Mouse (Mus musculus): ENCODE results near the gene Mum1. TPM values are rescaled to one million over a fixed set of nuclear protein-coding genes. Genes with fewer than 3 reads are reported as not detected.

The Mum1 gene
- polyA plus RNA-seq, 1 experiment from 2014 or later, result 64.7 TPM

DNA sequence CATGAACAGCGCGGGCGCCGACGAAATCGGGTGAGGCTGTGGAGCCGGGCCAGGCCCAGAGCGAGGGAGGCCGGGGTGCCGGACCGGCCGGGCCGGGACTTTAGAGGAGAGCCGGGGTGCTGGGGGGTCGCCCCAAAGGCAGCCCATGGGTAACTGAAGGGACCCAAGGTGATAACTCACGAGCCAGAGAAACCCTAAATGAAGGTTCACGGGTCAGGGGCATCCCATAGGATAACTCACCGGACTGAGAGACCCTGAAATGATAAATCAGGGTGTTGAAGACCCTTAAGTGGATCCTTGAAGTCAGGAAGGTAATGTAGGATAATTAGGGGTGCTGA, 38.9 kb downstream of the Mum1 start:
- WGBS, result under 1% methylated on average over 17 of the region's 18 CpGs
- Histone ChIP-seq H3K9ac (peak overlapping the region; percentile 98), H3K4me2 (peak overlapping the region; percentile 93), H3K36me3 (ENCODE audit: poor library complexity, severe bottlenecking) (peaks cover 13% of the 10 kb centered on the region), H3K27me3 (no peaks in the 10 kb centered on the region), H3K27ac (peak overlapping the region; percentile 40), H3K4me1 (peaks cover 60% of the 10 kb centered on the region), H3K9me3 (replicated peaks) (no peaks in the 10 kb centered on the region), H3K4me3 (peak overlapping the region; percentile 91)
- no peak for ATAC-seq

DNA sequence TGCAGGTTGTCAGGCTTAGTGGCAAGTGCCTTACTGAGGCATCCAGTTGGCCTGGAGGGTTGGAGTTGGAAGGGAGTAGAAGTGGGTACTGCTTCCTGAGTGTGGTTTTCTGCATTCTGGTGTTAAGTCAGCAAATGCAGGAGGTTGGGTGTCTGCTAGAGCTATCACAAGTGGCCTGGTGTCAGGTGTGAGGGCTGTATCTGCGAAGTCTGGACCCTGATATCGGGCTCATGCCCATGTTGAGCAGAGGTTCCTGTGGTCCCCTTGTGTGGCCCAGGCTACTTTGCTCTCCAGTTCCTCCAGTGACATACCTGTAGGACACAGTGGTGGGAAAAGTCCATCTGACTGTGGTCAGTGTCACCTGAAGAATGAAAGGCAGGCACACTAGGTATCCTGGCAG, 43.9 kb downstream of the Mum1 start:
- Histone ChIP-seq H3K4me2 (no peak overlapping the region), H3K27ac (0 out of 2 replicates have a peak overlapping the region, but pooled peaks have one; percentile 4), H3K9ac (peak overlapping the region; percentile 41), H3K4me1 (peaks cover 65% of the 10 kb centered on the region), H3K9me3 (replicated peaks) (no peaks in the 10 kb centered on the region), H3K4me3 (no peak overlapping the region), H3K36me3 (ENCODE audit: poor library complexity, severe bottlenecking) (peaks cover 46% of the 10 kb centered on the region), H3K27me3 (no peaks in the 10 kb centered on the region)
- 90% methylated on average over 2 of the region's 2 CpGs for WGBS
- no peak for ATAC-seq

DNA sequence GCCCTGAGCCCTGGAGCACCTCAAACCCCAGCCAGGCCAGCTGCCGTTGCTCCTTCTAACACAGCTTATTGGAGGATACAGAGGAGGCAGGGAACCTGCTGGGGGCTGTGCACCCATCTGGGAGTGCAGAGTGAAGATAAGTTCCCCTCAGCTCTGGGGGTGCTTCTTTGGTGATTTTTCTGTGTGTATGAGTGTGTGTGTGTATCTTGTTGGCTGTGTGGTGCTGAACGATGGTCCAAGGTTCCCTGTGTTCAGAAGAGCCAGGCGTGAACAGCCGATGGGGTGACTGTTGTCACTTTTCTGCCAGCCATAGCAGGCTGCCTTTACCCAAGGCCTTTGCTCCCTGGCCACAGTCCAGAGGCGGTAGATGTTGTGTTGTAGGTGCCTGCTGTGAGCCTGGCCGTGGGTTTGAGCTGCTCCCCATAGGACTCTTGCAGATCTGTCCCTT, 44.5 kb downstream of the Mum1 start:
- peaks cover 51% of the 10 kb centered on the region for H3K36me3 ChIP-seq (ENCODE audit: poor library complexity, severe bottlenecking)
- H3K9ac ChIP-seq, result peak overlapping the region; percentile 41
- no peak for ATAC-seq
- no peak overlapping the region for H3K4me2 ChIP-seq
- WGBS, result 78% methylated on average over 6 of the region's 6 CpGs
- H3K4me1 ChIP-seq, result peaks cover 62% of the 10 kb centered on the region
- H3K27ac ChIP-seq, result 0 out of 2 replicates have a peak overlapping the region, but pooled peaks have one; percentile 4
- no peaks in the 10 kb centered on the region for H3K27me3 ChIP-seq
- no peak overlapping the region for H3K4me3 ChIP-seq
- no peaks in the 10 kb centered on the region for H3K9me3 ChIP-seq (replicated peaks)

DNA sequence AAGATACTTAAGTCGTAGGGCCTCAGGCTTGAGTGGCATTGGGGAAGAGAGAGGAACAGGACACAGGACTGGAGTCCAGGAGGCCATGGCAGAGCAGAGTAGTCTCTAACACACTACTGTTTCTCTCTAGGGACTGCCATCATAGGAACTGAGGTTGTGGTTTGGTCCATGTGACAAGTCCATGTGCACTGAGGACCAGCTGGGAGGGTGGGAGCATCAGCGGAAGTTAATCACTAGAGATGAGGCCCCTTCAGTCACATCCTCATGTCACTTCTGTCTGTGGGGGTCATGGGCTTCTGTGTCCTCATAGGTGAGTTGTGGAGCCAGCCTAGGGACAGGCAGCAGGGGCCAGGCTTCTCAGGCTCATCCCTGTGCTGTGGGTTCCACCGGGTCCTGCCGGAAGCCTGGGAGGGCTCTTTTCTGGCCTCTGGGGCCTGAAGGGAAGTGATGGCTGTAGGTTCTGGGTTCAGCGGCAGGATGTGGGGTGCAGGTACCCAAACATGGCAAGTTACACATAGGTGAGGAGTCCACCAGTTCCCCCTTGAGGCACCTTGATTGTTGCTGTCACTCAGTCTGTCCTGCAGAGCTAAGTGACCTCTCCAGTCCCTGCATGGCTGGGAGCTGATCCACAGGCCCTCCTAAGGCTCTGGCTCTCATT, 45.1 kb downstream of the Mum1 start:
- Histone ChIP-seq H3K4me1 (peaks cover 56% of the 10 kb centered on the region), H3K27me3 (no peaks in the 10 kb centered on the region), H3K4me3 (no peak overlapping the region), H3K36me3 (ENCODE audit: poor library complexity, severe bottlenecking) (peaks cover 57% of the 10 kb centered on the region), H3K9ac (no peak overlapping the region), H3K9me3 (replicated peaks) (no peaks in the 10 kb centered on the region), H3K27ac (no peak overlapping the region), H3K4me2 (no peak overlapping the region)
- WGBS, result 87% methylated on average over 5 of the region's 5 CpGs
- ATAC-seq, result no peak

DNA sequence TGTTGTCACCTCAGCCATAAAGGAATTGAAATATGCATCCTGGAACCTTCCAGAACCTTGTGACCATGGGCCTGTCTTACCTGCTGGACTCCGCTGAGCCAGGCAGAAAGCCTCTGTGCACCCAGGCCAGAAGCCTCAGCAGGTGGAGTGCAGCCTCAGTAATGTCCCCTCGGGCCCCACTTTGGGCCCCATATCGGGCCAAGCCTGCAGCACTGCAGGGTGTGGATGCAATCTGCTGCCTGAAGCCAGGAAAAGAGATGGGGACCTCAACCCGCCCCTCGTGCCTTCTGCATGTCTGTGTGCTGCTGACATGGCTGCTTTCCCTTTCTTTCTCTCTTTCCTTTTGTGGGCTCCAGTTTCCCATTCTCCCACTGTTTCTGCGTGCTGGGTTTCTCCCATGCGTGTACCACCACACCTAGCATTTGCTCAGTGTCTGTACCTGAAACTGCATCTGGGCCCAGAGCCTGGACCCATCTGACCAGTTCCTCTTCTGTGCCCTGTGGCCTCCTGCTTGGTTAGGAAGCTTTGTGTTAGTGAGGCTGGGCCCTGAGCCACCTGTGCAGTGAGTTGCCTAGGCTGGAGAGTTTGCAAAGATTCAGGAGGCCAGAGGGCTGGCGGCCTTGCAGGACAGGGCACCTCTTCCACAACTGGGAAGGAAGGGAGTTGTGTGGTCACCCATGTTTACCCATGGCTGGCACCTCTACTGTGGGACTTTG, 45.8 kb downstream of the Mum1 start:
- WGBS, result 88% methylated on average over 8 of the region's 8 CpGs
- ATAC-seq, result no peak
- no peak overlapping the region for H3K4me3 ChIP-seq
- H3K9ac ChIP-seq, result no peak overlapping the region
- H3K27ac ChIP-seq, result no peak overlapping the region
- no peak overlapping the region for H3K4me2 ChIP-seq
- H3K36me3 ChIP-seq (ENCODE audit: poor library complexity, severe bottlenecking), result peaks cover 62% of the 10 kb centered on the region
- H3K4me1 ChIP-seq, result peaks cover 49% of the 10 kb centered on the region
- H3K9me3 ChIP-seq (replicated peaks), result no peaks in the 10 kb centered on the region
- H3K27me3 ChIP-seq, result no peaks in the 10 kb centered on the region

DNA sequence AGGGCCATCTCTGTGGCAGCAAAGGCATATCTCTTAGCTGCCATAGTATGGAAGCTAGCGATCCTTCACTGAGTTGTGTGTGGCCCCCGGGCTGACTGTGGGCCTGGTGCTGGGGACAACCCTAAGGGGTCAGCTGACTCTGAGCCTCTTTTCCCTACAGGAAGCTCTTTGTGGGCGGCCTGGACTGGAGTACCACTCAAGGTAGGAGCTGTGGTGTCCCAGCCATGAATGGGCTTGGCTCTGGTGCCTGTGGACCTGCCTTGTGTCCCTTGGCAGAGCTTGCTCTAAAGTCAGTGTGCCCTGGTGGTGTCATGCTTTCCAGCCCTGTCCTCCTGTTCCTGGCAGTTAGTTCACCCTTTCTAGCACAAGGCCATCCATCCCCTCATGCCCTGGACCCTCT, 47.6 kb downstream of the Mum1 start:
- no peak overlapping the region for H3K4me2 ChIP-seq
- 94% methylated on average over 3 of the region's 3 CpGs for WGBS
- peaks cover 73% of the 10 kb centered on the region for H3K36me3 ChIP-seq (ENCODE audit: poor library complexity, severe bottlenecking)

DNA sequence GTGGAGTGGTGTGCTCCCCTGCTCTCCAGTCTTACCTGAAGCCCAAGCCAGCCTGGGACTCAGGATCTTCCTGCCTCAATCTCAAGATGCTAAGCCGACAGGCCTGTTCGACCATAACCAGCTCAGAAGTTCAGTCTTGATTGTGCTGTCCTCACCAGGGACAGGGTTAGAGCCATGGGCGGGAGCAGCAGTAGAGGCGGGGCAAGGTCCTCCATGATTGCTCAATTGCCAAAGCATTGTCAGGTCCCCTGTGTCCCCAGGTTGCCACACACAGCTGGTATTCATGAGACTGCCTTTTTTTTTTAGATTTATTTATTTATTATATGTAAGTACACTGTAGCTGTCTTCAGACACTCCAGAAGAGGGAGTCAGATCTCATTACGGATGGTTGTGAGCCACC, 50.0 kb downstream of the Mum1 start:
- Histone ChIP-seq H3K27me3 (no peaks in the 10 kb centered on the region), H3K4me2 (no peak overlapping the region), H3K36me3 (ENCODE audit: poor library complexity, severe bottlenecking) (peaks cover 89% of the 10 kb centered on the region), H3K4me1 (peaks cover 11% of the 10 kb centered on the region), H3K4me3 (no peak overlapping the region), H3K27ac (no peak overlapping the region), H3K9me3 (replicated peaks) (no peaks in the 10 kb centered on the region), H3K9ac (no peak overlapping the region)
- 96% methylated on average over 5 of the region's 5 CpGs for WGBS
- ATAC-seq, result no peak

More for the DNA sequence above, 47.6 kb downstream of the Mum1 start:
- ATAC-seq, result no peak
- Histone ChIP-seq H3K27ac (no peak overlapping the region), H3K9ac (no peak overlapping the region), H3K9me3 (replicated peaks) (no peaks in the 10 kb centered on the region), H3K4me3 (no peak overlapping the region), H3K27me3 (no peaks in the 10 kb centered on the region), H3K4me1 (peaks cover 31% of the 10 kb centered on the region)

DNA sequence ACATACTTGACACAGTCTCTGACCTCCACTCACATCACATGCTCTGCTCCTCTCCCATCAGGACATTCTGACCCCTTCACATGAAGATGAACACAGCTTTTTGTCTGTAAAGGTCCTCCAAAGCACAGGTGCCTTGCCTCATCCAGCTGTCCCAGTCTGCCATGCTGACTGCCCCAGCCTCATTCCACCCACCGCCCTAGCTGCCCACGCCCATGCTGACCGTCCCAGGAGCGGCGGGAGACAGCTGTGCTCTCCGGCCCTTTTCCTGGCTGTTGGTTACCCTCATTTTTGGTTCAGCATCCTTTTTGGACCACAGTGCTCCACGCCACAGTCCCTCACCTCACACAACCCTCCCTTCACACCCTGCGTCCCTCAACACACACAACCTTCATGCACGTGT, 52.2 kb downstream of the Mum1 start:
- 93% methylated on average over 9 of the region's 9 CpGs for WGBS
- H3K9me3 ChIP-seq (replicated peaks), result no peaks in the 10 kb centered on the region
- peaks cover 95% of the 10 kb centered on the region for H3K36me3 ChIP-seq (ENCODE audit: poor library complexity, severe bottlenecking)
- H3K9ac ChIP-seq, result no peak overlapping the region
- no peak for ATAC-seq
- H3K4me2 ChIP-seq, result no peak overlapping the region
- no peak overlapping the region for H3K27ac ChIP-seq
- H3K27me3 ChIP-seq, result no peaks in the 10 kb centered on the region
- H3K4me3 ChIP-seq, result no peak overlapping the region
- no peaks in the 10 kb centered on the region for H3K4me1 ChIP-seq

DNA sequence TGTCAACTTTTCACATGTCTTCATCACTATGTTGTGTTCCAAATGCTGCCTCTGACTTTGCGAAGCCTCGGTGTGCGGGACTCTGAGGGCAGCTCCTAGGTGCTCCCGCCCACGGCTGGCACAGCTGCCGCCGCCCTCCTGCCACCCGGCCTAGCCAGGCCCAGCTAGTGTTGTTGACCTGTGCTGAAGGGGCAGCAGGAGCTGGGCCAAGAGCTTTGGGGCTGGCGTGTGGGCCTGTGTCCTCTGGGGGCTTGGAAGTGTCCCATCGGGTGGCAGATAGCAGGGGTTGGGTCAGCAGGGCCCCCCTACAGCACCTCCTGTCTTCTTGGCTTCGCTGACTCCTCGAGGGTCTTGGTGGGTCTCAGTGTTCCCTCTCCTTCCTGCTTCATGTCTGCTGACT, 53.0 kb downstream of the Mum1 start:
- Histone ChIP-seq H3K27me3 (no peaks in the 10 kb centered on the region), H3K4me2 (no peak overlapping the region), H3K9me3 (replicated peaks) (no peaks in the 10 kb centered on the region), H3K4me1 (no peaks in the 10 kb centered on the region), H3K36me3 (ENCODE audit: poor library complexity, severe bottlenecking) (peaks cover 95% of the 10 kb centered on the region), H3K27ac (no peak overlapping the region), H3K4me3 (no peak overlapping the region), H3K9ac (no peak overlapping the region)
- 94% methylated on average over 12 of the region's 12 CpGs for WGBS
- no peak for ATAC-seq

DNA sequence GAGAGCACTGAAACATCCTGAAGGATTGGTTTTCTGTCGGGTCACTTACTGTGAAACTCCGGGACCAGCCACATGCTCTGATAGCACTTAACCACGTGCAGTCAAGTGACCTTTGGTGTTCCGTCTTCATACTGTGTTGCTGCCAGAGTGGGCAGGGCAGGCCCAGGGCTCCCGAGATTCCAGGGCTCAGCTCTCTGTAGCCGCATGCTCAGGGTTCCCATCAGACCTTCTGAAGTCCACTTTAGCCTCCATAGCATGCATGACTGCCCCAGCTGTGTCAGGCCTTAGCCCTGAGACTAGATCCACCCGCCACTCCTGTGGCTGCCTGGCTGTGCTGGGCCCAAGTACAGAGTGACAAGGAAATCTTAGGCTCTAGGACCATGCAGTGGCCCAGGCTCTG, 55.1 kb downstream of the Mum1 start:
- no peaks in the 10 kb centered on the region for H3K9me3 ChIP-seq (replicated peaks)
- peaks cover 96% of the 10 kb centered on the region for H3K36me3 ChIP-seq (ENCODE audit: poor library complexity, severe bottlenecking)
- no peak overlapping the region for H3K9ac ChIP-seq
- no peak overlapping the region for H3K27ac ChIP-seq
- WGBS, result 89% methylated on average over 7 of the region's 7 CpGs
- no peak overlapping the region for H3K4me3 ChIP-seq
- no peaks in the 10 kb centered on the region for H3K4me1 ChIP-seq
- H3K27me3 ChIP-seq, result no peaks in the 10 kb centered on the region
- ATAC-seq, result no peak
- H3K4me2 ChIP-seq, result no peak overlapping the region

DNA sequence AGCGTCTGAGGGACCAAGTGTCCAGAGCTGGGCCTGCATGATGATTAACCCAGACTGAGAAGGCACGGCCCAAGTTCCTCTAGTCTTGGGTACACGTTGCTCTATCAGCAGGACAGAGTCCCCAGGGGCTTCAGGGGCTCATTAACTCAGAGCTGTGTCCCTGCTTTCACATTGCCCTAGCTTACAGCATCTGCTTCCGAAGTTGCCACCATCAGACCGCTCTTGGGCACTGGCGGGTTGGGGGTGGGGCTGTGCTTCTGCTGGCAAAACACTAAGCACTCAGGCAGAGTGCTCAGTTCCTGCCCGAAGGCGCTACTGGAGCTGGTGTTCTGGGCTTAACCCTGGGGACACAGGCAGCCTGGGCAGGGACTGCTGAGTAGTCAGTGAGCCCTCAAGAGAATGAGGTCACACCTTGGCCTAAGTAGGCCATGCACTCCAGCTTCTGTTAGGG, 55.7 kb downstream of the Mum1 start:
- ATAC-seq, result no peak
- Histone ChIP-seq H3K4me3 (no peak overlapping the region), H3K4me2 (no peak overlapping the region), H3K4me1 (no peaks in the 10 kb centered on the region), H3K9me3 (replicated peaks) (no peaks in the 10 kb centered on the region), H3K27ac (no peak overlapping the region), H3K36me3 (ENCODE audit: poor library complexity, severe bottlenecking) (peaks cover 98% of the 10 kb centered on the region), H3K9ac (no peak overlapping the region), H3K27me3 (no peaks in the 10 kb centered on the region)
- 85% methylated on average over 8 of the region's 8 CpGs for WGBS

DNA sequence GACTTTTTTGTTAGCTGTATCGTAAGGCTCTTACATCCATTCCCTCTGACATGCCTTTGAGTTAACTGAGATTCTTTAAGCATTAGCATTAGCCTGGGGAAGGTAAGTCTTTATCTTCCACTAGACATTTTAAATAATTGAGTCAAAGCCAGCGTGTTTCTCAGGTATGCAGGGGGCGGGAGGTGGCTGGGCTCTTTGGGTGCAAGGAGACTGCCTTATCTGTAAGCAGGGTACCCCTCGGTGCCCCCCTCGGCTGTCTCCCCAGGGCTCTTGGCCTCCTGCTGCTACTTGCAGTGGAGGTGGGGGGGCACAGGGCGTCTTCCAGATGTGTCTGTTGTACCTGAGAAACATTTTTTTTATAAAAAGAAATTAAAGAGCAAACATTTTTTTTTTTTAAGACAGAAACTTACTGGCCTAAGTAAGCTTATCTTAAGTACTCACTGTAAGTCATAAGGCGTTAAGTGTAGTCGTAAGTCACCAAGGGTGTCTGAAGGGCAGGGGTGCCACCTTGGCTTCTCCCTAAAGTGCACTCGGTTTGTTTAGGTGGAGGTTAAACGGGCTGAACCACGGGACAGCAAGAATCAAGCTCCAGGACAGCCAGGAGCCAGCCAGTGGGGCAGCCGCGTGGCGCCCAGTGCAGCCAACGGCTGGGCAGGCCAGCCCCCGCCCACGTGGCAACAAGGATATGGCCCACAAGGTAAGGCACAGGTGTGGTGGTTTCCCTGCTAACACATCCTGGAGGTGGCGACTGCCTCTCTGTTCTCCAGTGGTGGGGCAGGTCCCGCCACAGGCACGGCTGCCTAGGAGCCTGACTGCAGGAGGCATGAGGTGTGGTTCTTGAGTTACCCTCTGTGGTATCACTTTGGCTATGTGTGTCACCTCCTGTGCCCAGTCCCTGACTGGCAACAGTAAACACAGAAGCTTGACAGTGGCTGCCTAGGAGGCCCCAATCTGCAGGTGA, 56.5 kb downstream of the Mum1 start:
- no peaks in the 10 kb centered on the region for H3K9me3 ChIP-seq (replicated peaks)
- H3K27me3 ChIP-seq, result no peaks in the 10 kb centered on the region
- ATAC-seq, result no peak
- H3K4me3 ChIP-seq, result no peak overlapping the region
- H3K4me1 ChIP-seq, result no peaks in the 10 kb centered on the region
- H3K36me3 ChIP-seq (ENCODE audit: poor library complexity, severe bottlenecking), result peaks cover 98% of the 10 kb centered on the region
- WGBS, result 90% methylated on average over 20 of the region's 20 CpGs
- no peak overlapping the region for H3K9ac ChIP-seq
- no peak overlapping the region for H3K27ac ChIP-seq
- H3K4me2 ChIP-seq, result no peak overlapping the region

Measured in forebrain, embryonic 13.5 days (tissue).